Mouse (Mus musculus): Measurements from ENCODE around the gene Smco1.

GRCm38 (mm10) chr16:32312386-32312785 is 41.1 kb downstream of the Smco1 start:
- TF ChIP-seq GATA1 (IDR thresholded peaks at IDR 0.05; ENCODE audit: low read length): no peak
- TF ChIP-seq TAL1 (IDR thresholded peaks at IDR 0.05; ENCODE audit: low read length): no peak
